Mouse (Mus musculus) G1E (cell line): ENCODE results near the gene Gpr182. TPM values are rescaled to one million over a fixed set of nuclear protein-coding genes. Genes with fewer than 3 reads are reported as not detected.

Source experiments
- ATAC-seq: 2 replicates; pipeline ENCODE4 v1.8.0; 2016; ENCODE audit warnings: mild to moderate bottlenecking; ENCODE audit not compliant: insufficient number of reproducible peaks, poor library complexity, low FRiP score, severe bottlenecking; ENCODE audit errors: extremely low read depth
- DNase-seq: peaks from one replicate; pipeline ENCODE4 v3.0.0; 2012; ENCODE audit warnings: low spot score
- H3K27me3 ChIP-seq: 2 replicates; pipeline ENCODE4 v1.6.1; 2012; ENCODE audit warnings: mild to moderate bottlenecking, low read length, inconsistent platforms; ENCODE audit not compliant: insufficient read depth
- H3K36me3 ChIP-seq: replicated peaks from 2 replicates; pipeline ENCODE3; 2012; ENCODE audit warnings: mild to moderate bottlenecking, inconsistent platforms
- H3K4me1 ChIP-seq: 2 replicates; pipeline ENCODE4 v1.6.1; 2012; ENCODE audit warnings: low read depth, low read length, inconsistent platforms, mixed read lengths; ENCODE audit not compliant: insufficient read depth
- H3K4me3 ChIP-seq: 2 replicates; pipeline ENCODE4 v1.5.1; 2012; ENCODE audit warnings: low read depth, mild to moderate bottlenecking, inconsistent platforms, low read length, moderate library complexity, mixed read lengths
- H3K9me3 ChIP-seq: replicated peaks from 2 replicates; pipeline ENCODE4 v1.6.1; 2012; ENCODE audit warnings: inconsistent platforms
- CTCF ChIP-seq: IDR thresholded peaks from 2 replicates; pipeline ENCODE4 v1.5.1; 2012; ENCODE audit warnings: low read depth, low read length, inconsistent platforms, mixed read lengths
- GATA1 ChIP-seq: IDR thresholded peaks from 2 replicates; pipeline ENCODE4 v1.6.1; 2012; ENCODE audit warnings: borderline replicate concordance, low read length, inconsistent platforms, mixed read lengths
- GATA2 ChIP-seq: IDR thresholded peaks from 2 replicates; pipeline ENCODE4 v1.6.1; 2012; ENCODE audit warnings: low read depth, low read length, inconsistent platforms, borderline replicate concordance
- POLR2AphosphoS5 ChIP-seq: IDR thresholded peaks from 2 replicates; pipeline ENCODE4 v1.6.1; 2012; ENCODE audit warnings: low read depth, low read length, inconsistent platforms; ENCODE audit not compliant: insufficient replicate concordance
- TAL1 ChIP-seq: conservative IDR thresholded peaks from 2 replicates; pipeline ENCODE4 v1.6.1; 2012; ENCODE audit warnings: low read depth, low read length, inconsistent platforms, mixed read lengths
- polyA plus RNA-seq: library from polyadenylated mRNA; stranded (reverse); fragments of >175 nt; gene quantifications from 2 replicates; pipeline ENCODE4 v1.2.3, GENCODE M21; 2012
- total RNA-seq, 2 experiments: library from RNA; stranded (forward) in 1 of 2; stranded (reverse) in 1 of 2; fragments of 200-1000 nt in 1 of 2; fragments of >200 nt in 1 of 2; fragmentation: Nextera tagmentation in 1 of 2; gene quantifications; 2 replicates each; pipeline ENCODE4 v1.2.3; 2014 to 2017

Gpr182 gene
- total and polyA plus RNA-seq, 3 experiments: not detected

DNA sequence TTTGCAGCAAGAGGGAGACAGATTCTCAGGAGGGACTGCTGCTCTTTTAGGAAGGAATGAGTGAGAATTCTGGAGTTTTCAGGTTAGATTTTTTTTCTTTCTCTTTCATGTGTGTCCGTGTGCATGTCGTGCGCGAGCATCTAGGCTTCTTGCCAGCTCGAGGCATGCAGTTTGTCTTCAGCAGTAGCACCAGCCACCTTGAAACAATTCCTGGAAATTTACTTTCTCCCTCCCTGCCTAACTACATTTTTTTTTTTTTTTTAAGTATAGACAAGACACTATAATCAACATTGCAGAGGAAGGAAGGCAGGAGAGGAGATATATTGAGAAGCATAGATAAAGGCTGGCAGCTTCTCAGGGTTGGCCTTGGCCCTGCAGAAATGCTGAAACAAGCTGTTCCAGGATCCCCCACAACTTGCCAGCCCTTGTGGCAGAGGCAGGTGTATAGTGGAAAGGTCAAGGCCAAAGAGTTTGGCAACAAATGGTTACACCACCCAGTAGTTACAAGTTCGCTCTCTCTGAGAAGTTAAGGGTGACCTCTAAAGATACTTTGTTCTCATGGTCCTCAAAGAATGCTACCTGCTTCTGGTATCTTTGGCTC, 3.1 kb upstream of the Gpr182 start:
- DNase-seq (no peak), ATAC-seq (no peak)
- TF ChIP-seq GATA2: no peak
- TF ChIP-seq TAL1: no peak
- no peak for TF ChIP-seq POLR2AphosphoS5
- TF ChIP-seq CTCF: no peak
- no peak for TF ChIP-seq GATA1
- Histone ChIP-seq H3K36me3 (peaks cover 5% of the 10 kb centered on the region), H3K9me3 (no peaks in the 10 kb centered on the region), H3K27me3 (peaks cover 9% of the 10 kb centered on the region; the same call in 1 of the 2 replicates), H3K4me3 (no peak overlapping the region), H3K4me1 (peaks cover 4% of the 10 kb centered on the region; the same call in 1 of the 2 replicates)

DNA sequence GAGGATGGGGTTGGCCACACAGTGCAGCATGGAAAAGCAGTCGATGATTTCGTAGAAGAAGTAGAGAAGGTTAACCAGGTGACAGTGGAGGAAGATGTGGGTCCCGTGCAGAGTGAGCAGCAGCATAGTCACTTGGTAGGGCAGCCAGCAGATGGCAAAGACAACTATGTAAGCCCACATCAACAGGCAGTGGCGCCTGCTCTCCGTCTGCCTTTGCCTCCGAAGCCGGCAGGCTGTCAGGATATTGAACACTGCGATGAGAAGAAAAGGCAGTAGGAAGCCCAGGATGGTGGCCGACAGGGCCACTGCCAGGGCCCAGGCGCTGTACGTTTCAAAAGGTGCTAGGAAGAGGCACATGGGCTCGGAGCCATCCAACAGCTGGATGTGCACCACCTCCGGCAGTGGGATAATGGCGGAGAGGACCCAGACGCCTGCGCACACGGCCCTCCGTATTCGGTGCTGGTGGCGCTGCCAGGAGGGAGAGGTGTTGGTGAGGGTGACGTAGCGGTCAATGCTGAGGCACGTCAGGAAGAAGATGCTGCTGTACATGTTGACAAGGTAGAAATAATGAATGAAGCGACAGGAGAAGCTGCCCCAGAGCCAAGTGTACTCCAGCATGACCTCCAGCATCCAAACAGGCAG, 1.3 kb downstream of the Gpr182 start:
- DNase-seq: no peak
- peaks cover 5% of the 10 kb centered on the region; the same call in 1 of the 2 replicates for H3K27me3 ChIP-seq
- TF ChIP-seq POLR2AphosphoS5 (no peak), GATA2 (no peak), GATA1 (no peak), CTCF (no peak), TAL1 (no peak)
- peaks cover 12% of the 10 kb centered on the region for H3K4me1 ChIP-seq
- H3K36me3 ChIP-seq: peaks cover 45% of the 10 kb centered on the region
- H3K9me3 ChIP-seq: no peaks in the 10 kb centered on the region
- H3K4me3 ChIP-seq: no peak overlapping the region
- no peak for ATAC-seq

DNA sequence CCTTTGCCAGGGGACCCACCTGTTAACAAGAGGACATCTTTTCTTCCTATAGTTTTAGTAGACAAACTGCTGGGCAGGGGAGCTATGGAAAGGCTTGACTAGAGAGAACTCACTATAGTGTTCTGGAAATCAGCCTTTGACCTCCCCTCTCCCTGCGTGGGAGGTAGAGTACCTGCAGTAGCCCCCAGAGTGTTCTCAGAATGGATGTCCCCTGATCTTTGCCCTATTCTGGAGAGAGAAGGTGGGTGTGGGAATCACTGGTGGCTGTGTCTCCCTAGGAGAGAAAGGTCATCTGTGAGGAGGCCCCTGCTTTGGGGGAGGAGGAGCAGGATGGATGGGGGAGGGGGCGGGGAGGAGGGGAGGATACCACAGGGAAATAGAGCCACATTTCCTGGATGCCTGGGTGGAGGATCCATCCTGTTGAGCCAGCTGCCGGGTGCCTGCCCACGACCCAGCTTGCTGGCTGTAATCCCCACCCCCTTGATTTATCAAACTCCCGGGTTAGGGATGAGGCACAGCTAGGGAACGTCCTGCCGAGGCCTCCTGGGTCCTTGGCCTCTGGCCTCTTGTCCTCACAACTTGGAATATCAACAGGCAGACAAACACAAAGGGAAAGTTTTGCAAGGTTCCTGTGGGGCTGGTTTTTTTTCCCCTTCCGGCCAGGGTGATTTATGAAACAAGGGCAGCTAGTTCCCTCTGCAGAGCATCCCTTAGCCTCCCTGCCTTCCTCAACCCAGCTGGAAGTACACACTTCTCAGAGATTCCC, 2.5 kb downstream of the Gpr182 start:
- H3K27me3 ChIP-seq: peaks cover 5% of the 10 kb centered on the region; the same call in 1 of the 2 replicates
- peaks cover 57% of the 10 kb centered on the region for H3K36me3 ChIP-seq
- H3K9me3 ChIP-seq: no peaks in the 10 kb centered on the region
- H3K4me3 ChIP-seq: no peak overlapping the region
- ATAC-seq (no peak), DNase-seq (no peak)
- no peak for TF ChIP-seq TAL1
- TF ChIP-seq POLR2AphosphoS5: no peak
- TF ChIP-seq CTCF: no peak
- no peak for TF ChIP-seq GATA2
- TF ChIP-seq GATA1: no peak
- peaks cover 17% of the 10 kb centered on the region for H3K4me1 ChIP-seq

DNA sequence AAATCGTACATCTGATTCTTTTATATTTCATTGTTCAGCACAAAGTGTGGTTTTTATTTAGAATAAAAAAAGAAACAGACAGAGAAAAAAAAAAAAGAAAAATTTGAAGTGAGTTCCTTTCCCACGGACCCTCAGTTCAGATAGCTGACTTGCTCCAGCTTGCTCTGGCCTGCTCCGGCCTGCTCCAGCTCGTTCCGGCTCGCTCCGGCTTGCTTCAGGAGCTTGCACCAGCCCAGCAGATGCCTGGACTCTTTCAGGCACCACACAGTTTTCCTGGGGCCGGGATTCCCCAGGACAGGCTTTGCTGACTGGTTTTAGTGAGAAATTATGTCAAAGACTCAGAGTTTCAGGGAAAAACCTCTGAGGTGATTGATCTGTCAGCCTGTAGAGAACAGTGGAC, 4.3 kb downstream of the Gpr182 start:
- no peak for TF ChIP-seq CTCF
- no peak for TF ChIP-seq TAL1
- no peak for TF ChIP-seq GATA1
- no peak for TF ChIP-seq POLR2AphosphoS5
- TF ChIP-seq GATA2: no peak
- peaks cover 75% of the 10 kb centered on the region for H3K36me3 ChIP-seq
- peaks cover 8% of the 10 kb centered on the region for H3K9me3 ChIP-seq
- no peak for DNase-seq
- H3K27me3 ChIP-seq: peaks cover 5% of the 10 kb centered on the region; the same call in 1 of the 2 replicates
- no peak overlapping the region for H3K4me3 ChIP-seq
- peaks cover 29% of the 10 kb centered on the region for H3K4me1 ChIP-seq
- ATAC-seq: no peak

DNA sequence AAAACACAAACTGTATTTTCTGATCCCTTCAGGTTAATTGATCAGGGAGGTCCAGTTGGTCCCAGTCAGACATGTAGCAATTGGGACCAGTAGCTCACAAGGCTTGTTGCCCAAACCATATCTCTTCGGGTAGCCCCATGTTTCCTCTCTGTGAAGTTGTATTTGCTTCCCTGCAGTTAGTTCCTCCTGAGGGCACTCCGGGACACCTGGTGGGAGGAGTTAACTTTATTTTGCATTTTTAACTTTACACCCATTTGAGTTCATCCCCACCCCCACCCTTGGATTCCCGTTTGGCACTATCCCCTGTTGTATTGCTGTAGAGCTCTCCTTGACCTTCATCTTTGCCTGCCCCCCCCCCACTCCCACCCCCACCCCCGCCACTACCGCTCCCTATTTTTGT, 5.6 kb downstream of the Gpr182 start:
- DNase-seq: no peak
- ATAC-seq: no peak

DNA sequence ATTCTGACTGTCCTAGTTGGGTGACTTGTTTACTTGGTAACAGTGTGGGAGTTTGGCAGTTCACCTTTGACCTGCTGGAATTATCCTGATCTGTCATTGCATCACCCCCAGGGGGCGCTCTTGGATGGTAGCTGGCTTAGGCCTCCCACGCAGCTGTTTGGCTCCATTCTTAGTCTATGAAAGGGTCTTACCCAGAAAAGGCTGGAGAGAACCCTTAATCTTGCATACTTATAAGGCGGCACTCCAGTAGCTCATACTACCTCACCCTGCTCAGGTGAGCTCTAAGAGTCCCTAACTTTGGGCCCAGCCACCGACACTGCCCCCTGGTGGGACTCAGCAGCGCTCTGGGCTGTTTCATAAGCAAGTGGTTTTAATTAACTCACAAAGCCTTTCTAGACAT, 6.9 kb downstream of the Gpr182 start:
- Histone ChIP-seq H3K27me3 (no peaks in the 10 kb centered on the region), H3K4me3 (no peak overlapping the region), H3K36me3 (peaks cover 83% of the 10 kb centered on the region), H3K4me1 (peaks cover 53% of the 10 kb centered on the region), H3K9me3 (peaks cover 8% of the 10 kb centered on the region)
- no peak for ATAC-seq
- DNase-seq: no peak
- peak; percentile 43 for TF ChIP-seq CTCF
- no peak for TF ChIP-seq GATA1

More for the DNA sequence above, 5.6 kb downstream of the Gpr182 start:
- Histone ChIP-seq H3K9me3 (peaks cover 8% of the 10 kb centered on the region), H3K27me3 (peaks cover 5% of the 10 kb centered on the region; the same call in 1 of the 2 replicates), H3K4me3 (no peak overlapping the region), H3K4me1 (peaks cover 43% of the 10 kb centered on the region), H3K36me3 (peaks cover 88% of the 10 kb centered on the region)
- no peak for TF ChIP-seq GATA2
